Mouse (Mus musculus): ENCODE results near the gene Zfp871.
"Not testable (repeated sequence)": the region's sequence is repeated elsewhere in the genome, so short reads cannot be mapped to it uniquely, and the experiment has no call there.

Zfp871 gene

DNA sequence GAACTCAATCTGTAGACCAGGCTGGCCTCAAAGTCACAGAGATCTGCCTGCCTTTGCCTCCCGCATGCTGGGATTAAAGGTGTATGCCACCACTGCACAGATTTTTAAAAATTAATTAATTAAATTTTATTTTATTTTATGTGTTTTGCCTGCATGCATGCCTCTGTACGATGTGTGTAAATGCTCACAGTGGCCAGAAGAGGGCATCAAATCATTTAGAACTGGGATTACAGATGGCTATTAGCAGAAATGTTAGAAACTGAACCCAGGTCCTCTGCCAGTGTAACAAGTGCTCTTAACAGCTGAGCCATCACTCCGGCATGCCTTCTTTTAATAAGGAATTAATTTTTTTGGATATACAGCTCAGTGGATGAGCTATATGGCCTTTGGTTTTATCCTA is 59.1 kb downstream of the Zfp871 start:
- DNase-seq, result peak; percentile 3

DNA sequence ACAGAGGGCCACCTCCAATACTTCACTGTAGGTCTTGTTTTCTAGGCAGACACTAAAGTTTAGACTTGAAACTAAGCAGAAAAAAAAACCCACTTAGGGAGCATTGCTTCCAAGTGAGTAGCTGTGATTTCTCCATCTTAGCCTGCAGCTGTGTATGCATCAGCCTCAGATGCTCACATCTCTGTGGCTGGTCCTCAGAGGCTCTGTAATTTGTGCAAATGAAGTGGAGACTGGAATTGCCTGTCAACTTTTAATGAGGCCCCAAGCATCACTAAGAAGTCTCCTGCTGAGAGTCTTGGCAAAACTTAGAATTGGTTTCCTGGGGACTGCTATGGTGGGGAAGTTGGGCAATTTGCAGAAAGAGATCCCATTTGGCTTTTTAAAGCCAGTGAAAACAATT is 61.7 kb downstream of the Zfp871 start:
- DNase-seq, result not testable (repeated sequence)

- DNase-seq, result no peak
Observed at GRCm38 (mm10) chr17:32722771-32723170, 65.3 kb downstream of the Zfp871 start.

DNA sequence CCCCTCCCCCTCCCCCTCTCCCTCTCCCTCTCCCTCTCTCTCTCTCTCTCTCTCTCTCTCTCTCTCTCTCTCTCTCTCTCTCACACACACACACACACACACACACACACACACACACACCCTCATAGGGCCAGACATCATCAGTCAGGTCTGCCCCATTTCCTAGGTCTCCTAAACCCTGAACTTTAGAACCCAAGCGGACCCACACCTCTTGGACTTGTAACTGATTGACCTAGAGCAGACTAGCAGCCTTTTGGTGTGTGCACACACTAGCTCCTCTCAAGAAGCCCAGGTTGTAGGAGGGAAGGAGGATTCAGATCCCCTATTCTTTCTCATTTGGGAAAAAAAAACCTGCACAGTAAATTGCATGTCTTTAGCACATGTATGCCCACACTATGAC is 65.9 kb downstream of the Zfp871 start:
- DNase-seq, result not testable (repeated sequence)

All from lung, postnatal 36 days (tissue).